Mouse (Mus musculus) monocyte, adult 2 months (primary cell): ENCODE results near the gene Tex2.
"Not testable (repeated sequence)": the region's sequence is repeated elsewhere in the genome, so short reads cannot be mapped to it uniquely, and the experiment has no call there.

ENCODE experiments used
- DNase-seq, 2 experiments: peaks; one replicate each; pipeline ENCODE4 v3.0.0; 2022; ENCODE audit warnings: low spot score in 2 of 2, low read depth in 1 of 2

The Tex2 gene

GRCm38 (mm10) chr11:106580468-106580867 is 32.8 kb downstream of the Tex2 start:
- DNase-seq: no peak

GRCm38 (mm10) chr11:106579957-106580356 is 33.3 kb downstream of the Tex2 start:
- DNase-seq: no peak

- no peak for DNase-seq
Measured at GRCm38 (mm10) chr11:106579146-106579545, 34.1 kb downstream of the Tex2 start.

DNA sequence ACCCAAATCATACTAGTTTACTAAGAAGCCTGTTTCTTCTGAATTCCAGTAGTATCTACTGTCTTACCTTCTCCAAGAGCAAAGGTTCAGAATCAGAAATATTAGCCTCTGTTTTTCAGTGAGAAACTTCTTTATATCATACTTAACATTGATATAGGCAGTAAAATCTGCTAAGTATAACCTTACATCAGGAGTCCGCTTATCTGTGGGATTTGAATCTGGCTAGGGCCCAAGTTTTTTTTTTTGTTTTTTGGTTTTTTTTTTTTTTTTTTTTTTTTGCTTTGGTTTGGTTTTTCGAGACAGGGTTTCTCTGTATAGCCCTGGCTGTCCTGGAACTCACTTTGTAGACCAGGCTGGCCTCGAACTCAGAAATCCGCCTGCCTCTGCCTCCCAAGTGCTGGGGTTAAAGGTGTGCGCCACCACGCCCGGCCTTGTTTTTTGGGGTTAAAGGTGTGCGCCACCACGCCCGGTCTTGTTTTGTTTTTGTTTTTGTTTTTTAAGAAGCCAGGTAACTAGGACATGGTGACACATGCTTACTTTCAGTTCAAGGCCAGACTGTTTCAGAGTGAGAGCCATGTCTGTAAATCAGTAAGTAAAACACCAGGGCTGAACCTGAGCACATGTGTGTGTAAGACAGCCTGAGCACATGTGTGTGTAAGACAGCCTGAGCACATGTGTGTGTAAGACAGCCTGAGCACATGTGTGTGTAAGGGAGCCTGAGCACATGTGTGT is 35.4 kb downstream of the Tex2 start:
- DNase-seq: not testable (repeated sequence)

DNA sequence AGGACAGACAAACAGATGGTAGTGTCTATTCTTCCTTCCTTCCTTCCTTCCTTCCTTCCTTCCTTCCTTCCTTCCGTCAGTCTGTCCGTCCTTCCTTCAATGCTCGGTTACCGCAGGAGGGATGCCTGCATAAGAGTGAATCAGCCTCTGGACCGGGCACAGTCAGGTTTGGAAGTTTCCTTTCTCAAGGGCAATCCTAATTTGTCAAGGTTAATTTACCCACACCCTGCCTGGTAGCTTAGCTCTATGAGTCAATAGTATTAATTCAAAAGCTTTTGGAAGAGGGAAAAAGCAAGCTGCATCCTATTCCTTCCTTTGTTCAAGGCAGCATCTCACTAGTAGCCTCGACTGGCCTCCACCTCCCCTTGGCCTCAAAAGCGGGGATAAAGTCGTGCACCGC is 38.8 kb downstream of the Tex2 start:
- DNase-seq: no peak

DNA sequence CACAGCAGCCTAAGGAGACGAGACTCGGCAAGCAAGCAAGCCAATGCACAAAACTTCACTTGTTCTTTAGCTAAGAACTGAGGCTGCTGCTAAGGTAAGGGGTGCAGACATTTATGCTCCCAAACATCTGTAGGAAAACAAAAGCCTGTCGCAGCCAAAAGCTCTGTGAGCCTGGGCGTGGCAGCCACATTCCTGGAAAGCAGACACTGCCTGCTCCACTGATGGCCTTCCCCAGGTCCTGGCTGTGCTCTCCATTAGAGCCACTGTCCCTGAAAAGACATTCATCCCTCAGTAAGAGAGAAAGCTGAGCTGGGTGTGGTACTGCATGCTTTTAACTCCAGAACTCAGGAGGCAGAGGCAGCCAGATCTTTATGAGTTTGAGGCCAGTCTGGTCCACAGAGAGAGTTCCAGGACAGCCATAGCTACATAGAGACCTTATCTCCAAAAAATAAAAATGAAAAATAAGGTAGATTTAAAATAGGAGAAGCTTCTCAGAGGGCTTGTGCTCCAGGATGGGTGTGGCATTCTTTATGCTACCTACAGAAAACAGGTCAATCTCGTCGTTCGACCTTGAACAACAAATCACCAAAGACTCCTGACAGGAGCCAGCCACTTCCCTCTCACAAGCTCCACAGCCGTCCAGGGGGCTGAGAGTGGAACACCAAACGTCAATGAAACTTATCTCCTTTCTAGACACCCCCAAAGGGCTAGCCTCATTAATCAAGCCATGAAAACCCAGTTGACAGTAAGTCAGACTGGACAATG is 39.6 kb downstream of the Tex2 start:
- DNase-seq: no peak

GRCm38 (mm10) chr11:106572958-106573357 is 40.3 kb downstream of the Tex2 start:
- DNase-seq: no peak

GRCm38 (mm10) chr11:106572020-106572782 is 41.0 kb downstream of the Tex2 start:
- no peak for DNase-seq

DNA sequence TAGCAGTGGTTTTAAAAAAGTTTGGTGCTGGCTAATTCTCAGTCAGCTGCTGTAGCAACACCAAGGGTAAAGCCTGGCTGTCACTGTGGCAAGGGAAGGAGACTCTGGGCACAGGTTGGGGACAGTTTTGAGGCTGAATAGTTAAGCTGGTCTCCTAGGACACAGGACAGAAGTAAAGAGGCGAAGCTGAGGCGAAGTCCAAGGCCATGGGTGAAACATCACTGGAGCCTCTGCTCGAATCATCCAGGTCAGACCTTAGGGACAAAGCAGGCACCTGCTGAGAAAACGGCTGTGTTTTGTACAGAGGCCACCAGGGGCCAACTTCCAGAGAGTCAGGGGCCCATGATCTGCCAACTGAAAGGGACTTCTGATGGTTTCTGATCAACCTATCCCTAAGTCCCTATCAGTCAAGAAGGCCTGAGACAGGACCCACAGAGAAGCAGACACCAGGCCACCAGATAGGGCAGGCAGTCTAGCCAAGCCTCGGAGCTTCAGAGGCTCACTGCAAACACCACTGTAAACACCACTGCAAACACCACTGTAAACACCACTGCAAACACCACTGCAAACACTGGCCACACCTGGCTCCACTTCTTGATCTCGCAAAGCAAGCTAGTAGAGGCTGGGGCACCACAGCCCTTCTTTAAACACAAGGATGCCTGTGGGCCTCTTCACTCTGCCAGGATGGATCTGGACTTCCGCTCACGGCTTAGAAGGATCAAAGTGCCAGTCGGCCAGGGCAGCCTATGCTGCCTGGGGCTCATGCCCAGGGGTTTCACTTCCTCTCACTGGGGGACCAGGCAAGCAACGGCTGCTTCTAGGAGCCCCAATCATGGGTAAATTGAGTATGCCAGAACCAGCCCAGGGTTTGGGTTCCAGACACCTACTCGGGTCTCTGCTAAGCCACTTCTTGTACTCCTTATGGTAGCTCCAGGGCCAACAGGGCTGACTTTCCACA is 41.9 kb downstream of the Tex2 start:
- DNase-seq: peak in 1 of 2 experiments; percentile 31

DNA sequence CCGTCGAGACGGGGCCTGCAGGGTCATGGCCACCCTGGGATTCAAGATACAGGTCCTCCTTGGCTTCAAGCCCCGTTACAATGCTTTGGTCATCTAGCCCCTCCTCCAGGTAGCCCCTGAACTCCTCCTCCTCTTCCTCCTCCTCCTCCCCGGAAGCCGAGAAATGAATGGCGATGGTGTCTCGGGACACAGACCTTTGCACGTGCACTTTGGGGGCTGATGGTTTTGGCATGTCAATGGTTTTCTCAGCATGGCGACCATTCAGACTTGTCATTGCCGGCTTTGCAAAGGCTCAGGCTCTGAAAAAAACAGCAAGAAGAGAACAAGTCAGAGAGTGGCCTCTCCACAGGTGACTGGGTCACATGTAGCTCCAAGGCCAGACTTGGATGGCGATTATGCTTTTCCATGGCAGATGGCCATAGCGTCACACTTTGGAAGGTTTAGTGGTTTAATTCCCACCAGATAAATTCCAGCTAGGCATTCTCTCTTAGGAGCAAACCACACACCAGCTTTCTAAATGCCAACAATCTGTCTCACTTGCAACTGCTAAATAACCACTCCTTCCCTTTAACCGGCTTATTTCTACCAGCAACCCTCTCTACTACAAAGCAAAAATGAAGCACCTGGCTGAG is 44.8 kb downstream of the Tex2 start:
- no peak for DNase-seq

DNA sequence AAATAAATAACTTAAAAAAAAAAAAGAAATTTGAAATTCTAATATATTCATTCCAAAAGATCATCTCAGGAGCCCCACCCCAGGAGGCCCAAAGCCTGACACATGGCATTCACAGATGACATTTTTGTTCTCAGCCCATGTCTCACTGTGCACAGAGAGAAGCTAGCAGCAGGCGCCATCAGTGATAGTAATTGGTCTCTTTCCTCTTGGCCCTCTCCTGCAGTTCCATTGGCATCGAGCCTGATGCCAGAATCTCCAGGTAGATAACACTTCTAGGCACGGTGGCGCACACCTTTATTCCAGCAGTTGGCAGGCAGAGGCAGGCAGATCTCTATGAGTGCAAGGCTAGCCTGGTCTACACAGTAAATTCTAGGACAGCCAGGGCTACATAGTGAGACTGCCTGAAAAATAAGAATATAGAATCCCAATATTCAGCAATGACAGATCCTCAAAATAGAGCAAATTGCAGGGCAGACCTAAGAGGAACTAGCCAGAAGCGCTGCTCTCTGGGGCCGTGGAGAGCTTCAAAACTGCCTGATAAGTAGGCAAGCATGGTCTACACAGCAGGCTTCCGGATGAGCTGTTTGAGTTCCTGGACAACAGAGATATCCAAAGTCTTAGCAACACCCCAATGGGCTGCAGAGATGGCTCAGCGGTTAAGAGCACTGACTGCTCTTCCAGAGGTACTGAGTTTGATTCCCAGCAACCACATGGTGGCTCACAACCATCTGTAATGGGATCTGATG is 47.0 kb downstream of the Tex2 start:
- DNase-seq: no peak

- DNase-seq: peak; percentile 37 to 67
Measured at GRCm38 (mm10) chr11:106564261-106564660, 49.0 kb downstream of the Tex2 start.

DNA sequence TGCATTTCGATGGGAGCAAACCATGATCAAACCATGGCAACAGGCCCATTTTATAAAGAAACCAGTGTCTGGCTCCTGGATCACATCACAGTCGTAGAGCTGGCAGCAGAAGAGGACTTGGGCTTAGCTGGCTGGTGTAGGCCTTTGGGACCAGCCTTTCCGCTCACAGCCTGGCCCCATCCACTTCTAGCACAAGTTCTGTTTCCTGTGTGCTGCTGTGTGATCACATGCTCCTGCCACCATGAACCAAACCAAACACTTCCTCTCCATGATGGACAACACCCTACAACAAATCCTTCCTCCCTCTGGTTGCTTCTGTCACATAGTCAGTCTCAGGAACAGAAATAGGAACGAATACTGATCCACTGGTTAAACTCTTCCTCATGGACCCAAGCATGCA is 50.5 kb downstream of the Tex2 start:
- peak; percentile 37 to 56 for DNase-seq

GRCm38 (mm10) chr11:106559773-106560172 is 53.5 kb downstream of the Tex2 start:
- DNase-seq: no peak

DNA sequence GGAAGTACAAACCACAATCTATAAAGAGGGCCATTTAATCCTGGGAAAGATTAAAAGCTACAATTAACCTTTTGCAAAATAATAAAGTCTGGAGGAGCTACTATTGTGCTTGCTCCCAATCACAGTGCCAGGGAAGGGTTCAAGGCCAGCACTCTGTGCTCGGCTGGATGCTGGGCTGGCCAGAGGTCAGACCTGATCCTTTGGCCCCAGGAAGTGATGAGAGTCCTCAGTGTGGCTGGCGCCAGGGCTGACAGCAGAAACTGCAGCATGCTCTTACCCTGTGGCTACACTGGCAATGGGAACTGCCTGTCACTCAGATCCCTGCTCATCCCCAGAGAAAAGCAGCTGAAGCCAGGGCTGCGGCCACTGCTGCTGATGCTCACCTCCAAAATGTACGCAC is 55.2 kb downstream of the Tex2 start:
- no peak for DNase-seq

- no peak for DNase-seq
Measured at GRCm38 (mm10) chr11:106557398-106557797, 55.8 kb downstream of the Tex2 start.

DNA sequence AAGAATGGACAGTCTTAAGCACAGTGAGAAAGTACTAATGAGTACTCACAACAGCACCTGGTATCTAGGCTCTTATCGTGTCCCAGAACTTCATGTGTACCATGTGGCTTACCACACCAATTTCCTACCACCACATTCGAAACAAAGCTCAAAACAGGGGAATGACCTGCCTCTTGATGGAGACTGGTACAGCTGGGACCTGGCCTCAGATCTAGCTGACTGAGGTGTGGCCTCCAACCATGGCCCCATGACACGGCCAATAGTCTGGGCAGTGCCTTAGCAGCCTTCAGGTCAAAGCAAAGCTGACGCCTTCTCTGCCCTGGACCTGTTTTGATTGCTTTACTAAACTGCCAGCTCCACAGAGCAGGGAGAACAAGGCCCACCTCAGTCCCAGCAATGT is 56.5 kb downstream of the Tex2 start:
- DNase-seq: no peak

GRCm38 (mm10) chr11:106555805-106556615 is 57.2 kb downstream of the Tex2 start:
- no peak for DNase-seq

GRCm38 (mm10) chr11:106550398-106550797 is 62.8 kb downstream of the Tex2 start:
- no peak for DNase-seq
